Mouse (Mus musculus): Measurements from ENCODE around the gene Vmn1r15.

The Vmn1r15 gene

DNA sequence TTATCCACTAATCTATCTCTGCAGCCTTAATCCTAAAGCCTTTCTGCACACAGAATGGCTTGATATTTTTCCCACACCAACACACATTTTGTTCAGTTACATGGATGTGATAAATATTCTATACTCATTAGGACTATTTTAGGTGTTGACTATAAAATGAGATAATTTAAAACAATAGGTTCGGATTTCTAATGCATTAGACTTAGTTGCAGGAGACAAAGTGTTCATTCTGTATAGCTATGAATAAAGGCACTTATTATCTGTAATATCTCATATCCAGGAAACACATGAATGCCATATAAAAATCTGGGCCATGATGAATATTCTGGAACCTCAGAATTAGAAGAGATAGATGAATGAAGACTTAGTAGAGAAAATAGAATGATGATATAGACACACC is at the start of gene Vmn1r15:
Vmn1r15 (plus strand) TSS at position 301 of the 400 bp plus-strand sequence.
- DNase-seq = no peak

- no peak for DNase-seq
Measured at GRCm38 (mm10) chr6:57231386-57231785, 26.4 kb upstream of the Vmn1r15 start, which contains the start of gene Vmn1r14. TSS of gene Vmn1r14 (plus strand) at chr6:57231686.

DNA sequence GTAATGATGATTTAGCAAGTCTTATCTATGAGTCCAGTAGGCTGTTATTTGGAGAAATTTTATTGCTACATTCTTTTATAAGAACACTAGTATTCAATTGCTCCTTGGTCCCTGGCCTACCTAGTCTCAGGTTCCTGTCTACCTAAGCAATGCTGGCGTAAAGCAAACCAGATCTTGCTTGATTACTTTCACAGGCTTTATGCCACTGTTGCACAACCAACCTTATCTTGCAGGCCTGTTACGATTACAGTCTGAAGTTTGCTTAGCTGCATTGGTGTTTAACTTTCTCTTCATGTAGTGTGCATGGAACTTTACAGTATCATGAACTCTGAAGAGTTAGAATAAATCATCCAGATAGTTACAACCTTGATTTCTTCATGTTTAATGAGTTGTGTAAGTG is 3.2 kb downstream of the Vmn1r15 start:
- DNase-seq = no peak

GRCm38 (mm10) chr6:57271881-57272280 is 14.1 kb downstream of the Vmn1r15 start:
- DNase-seq = no peak

DNA sequence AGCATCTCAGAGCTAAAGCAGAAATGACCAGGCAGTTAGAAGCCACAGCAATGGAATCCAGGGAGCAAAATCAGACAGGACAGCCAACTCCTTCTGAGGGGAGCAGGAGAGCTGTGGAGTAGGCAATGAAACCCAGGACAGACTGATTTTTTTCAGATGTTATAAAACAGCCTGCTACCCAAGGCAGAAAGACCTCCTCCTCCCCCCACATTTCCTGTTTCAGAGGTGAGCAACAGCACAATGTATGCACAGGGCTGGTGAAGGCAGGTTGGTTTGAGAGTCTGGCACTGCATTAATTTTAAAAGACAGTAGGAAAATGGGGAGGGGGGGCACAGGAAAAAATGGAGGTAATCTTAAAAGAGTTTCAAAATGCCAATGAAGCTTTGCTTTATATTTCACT is 14.8 kb downstream of the Vmn1r15 start:
- no peak for DNase-seq

DNA sequence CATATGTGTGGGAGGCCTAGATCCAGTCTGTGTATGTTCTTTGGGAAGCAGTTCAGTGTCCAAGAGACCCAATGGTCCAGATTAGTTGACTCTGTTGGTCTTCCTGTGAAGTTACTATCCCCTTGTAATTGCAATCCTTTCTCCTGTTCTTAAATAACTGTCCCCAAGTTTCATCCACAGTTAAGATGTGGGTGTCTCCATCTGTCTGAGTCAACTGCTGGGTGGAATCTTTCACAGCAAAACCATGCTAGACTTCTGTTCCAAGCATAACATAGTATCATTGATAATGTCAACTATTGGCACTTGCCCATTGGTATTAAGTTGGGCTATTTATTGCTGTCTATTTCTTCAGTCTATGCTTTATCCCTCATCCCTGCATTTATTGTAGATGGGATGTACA is 21.2 kb downstream of the Vmn1r15 start:
- DNase-seq = no peak
